Mouse (Mus musculus) midbrain, postnatal 0 days (tissue): ENCODE measurements at regions not wholly inside any gene's neighbourhood (a gene's known extent, or its start where the extent isn't known, plus 50 kb on each side); places are given as distances from the start of the nearest gene placed in this dataset.
A peak's percentile ranks its signal among the peaks of the same experiment; 100 is the strongest.
"Not testable (repeated sequence)": the region's sequence is repeated elsewhere in the genome, so short reads cannot be mapped to it uniquely, and the experiment has no call there.

Source experiments
- ATAC-seq: fragments of 200-750 bp; cut with Nextera tagmentation; 2 replicates; pipeline ENCODE4 v1.8.0; 2017; ENCODE audit warnings: moderate number of reproducible peaks, mild to moderate bottlenecking, moderate TSS enrichment, moderate library complexity; ENCODE audit not compliant: low FRiP score
- DNase-seq: peaks from one replicate; pipeline ENCODE4 v3.0.0-alpha.2; 2015; ENCODE audit warnings: low spot score
- H3K27ac ChIP-seq: fragments of 300-500 bp; sonication (generic); 2 replicates; pipeline ENCODE4 v1.5.1; 2014; ENCODE audit warnings: low read depth, mild to moderate bottlenecking, low read length, mixed read lengths
- H3K27me3 ChIP-seq: fragments of 300-500 bp; sonication (generic); 2 replicates; pipeline ENCODE4 v1.6.1; 2014; ENCODE audit warnings: low read length, control low read depth, mixed read lengths; ENCODE audit not compliant: insufficient read depth
- H3K36me3 ChIP-seq: fragments of 300-500 bp; sonication (generic); 2 replicates; pipeline ENCODE4 v1.6.1; 2014; ENCODE audit warnings: low read length, control low read depth, mixed read lengths; ENCODE audit not compliant: insufficient read depth
- H3K4me1 ChIP-seq: fragments of 300-500 bp; sonication (generic); 2 replicates; pipeline ENCODE4 v1.6.1; 2014; ENCODE audit warnings: mild to moderate bottlenecking, control low read depth, antibody characterized with exemption, low read length, mixed read lengths; ENCODE audit not compliant: insufficient read depth
- H3K4me2 ChIP-seq: fragments of 300-500 bp; sonication (generic); 2 replicates; pipeline ENCODE4 v1.6.1; 2014; ENCODE audit warnings: low read depth, mild to moderate bottlenecking, low read length, mixed read lengths; ENCODE audit not compliant: poor library complexity, severe bottlenecking
- H3K4me3 ChIP-seq: fragments of 300-500 bp; sonication (generic); 2 replicates; pipeline ENCODE4 v1.5.1; 2014; ENCODE audit warnings: low read depth, mild to moderate bottlenecking, low read length, moderate library complexity
- H3K9ac ChIP-seq: fragments of 300-500 bp; sonication (generic); replicated peaks from 2 replicates; pipeline ENCODE4 v1.6.1; 2014; ENCODE audit warnings: mild to moderate bottlenecking, low read length, moderate library complexity, mixed read lengths; ENCODE audit not compliant: poor library complexity, severe bottlenecking
- H3K9me3 ChIP-seq: fragments of 300-500 bp; sonication (generic); 2 replicates; pipeline ENCODE4 v1.6.1; 2016; ENCODE audit warnings: low read length, control low read depth
- CTCF ChIP-seq: IDR thresholded peaks from 2 replicates; pipeline ENCODE4 v1.5.1; 2016; ENCODE audit warnings: antibody characterized with exemption, mild to moderate bottlenecking
- WGBS: fragments of 180-500 bp; shearing (Covaris S2); extraction: QIAGEN DNeasy Blood & Tissue Kit; methylation state at CpG from one replicate; pipeline ENCODE4 v1.1.7; 2014; 5-methylcytosine and 5-hydroxymethylcytosine counted together

DNA sequence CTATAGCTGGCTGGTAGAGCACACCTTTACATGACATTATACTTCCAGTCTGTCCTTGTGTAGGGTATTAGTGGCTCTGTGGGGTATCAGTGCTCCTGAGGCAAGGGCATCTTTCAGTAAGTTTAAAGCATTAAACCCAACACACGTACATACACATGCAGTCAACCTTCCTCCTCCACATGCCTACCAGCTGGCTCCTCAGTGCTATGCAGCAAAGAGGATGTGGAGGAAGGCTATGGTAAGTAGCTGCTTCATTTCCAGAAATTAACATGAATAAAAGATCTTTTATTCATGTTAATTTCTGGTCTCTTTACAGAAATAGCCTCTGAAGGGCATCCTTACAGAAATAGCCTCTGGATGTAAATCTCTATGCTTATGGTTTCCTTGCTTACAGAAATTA lies 140.1 kb upstream of the Zranb2 start:
- DNase-seq (no peak), ATAC-seq (no peak)
- Histone ChIP-seq H3K27me3 (no peaks in the 10 kb centered on the region), H3K4me3 (no peak overlapping the region), H3K36me3 (no peaks in the 10 kb centered on the region), H3K27ac (no peak overlapping the region), H3K4me1 (no peaks in the 10 kb centered on the region), H3K9ac (no peak overlapping the region), H3K9me3 (no peaks in the 10 kb centered on the region), H3K4me2 (no peak overlapping the region)
- 70% methylated on average over 1 of the region's 1 CpGs for WGBS
- TF ChIP-seq CTCF = no peak

- H3K9me3 ChIP-seq = no peaks in the 10 kb centered on the region
- whole genome bisulfite sequencing = 68% methylated on average over 3 of the region's 3 CpGs
- ATAC-seq = no peak
Measured at GRCm38 (mm10) chr3:157399909-157400308, 134.1 kb upstream of the Zranb2 start.

DNA sequence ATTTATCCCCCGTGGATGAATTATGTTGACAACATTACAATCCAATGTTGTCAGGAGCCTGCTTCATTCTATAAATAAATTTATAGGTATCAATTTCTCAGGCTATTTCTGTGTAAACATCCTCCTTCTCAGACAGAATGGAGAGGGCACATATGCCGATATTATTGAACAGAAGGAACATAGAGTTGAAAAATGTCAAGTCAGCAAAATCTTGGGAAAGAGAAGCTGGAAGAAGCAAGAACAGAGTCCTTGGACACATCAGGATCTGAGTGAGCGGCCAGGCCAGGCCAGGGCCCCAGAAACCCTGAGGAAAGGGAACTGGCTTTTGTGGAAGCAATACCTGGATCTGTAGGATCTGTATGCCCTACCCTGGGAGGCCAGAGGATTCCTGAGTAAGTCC lies 129.9 kb upstream of the Zranb2 start:
- H3K9ac ChIP-seq = no peak overlapping the region
- no peak for DNase-seq
- ATAC-seq = no peak

More at GRCm38 (mm10) chr3:157399909-157400308, 134.1 kb upstream of the Zranb2 start:
- Histone ChIP-seq H3K27me3 (no peaks in the 10 kb centered on the region), H3K4me3 (no peak overlapping the region), H3K36me3 (no peaks in the 10 kb centered on the region), H3K4me2 (no peak overlapping the region), H3K27ac (no peak overlapping the region), H3K4me1 (no peaks in the 10 kb centered on the region), H3K9ac (no peak overlapping the region)
- DNase-seq = no peak
- no peak for TF ChIP-seq CTCF

GRCm38 (mm10) chr3:157423447-157423846 lies 110.5 kb upstream of the Zranb2 start:
- DNase-seq, ATAC-seq, H3K9me3 ChIP-seq, H3K27ac ChIP-seq, H3K4me3 ChIP-seq, H3K4me2 ChIP-seq, H3K9ac ChIP-seq, H3K27me3 ChIP-seq, H3K4me1 ChIP-seq, H3K36me3 ChIP-seq: not testable (repeated sequence)
- WGBS = 45% methylated on average over 1 of the region's 1 CpGs

More for the DNA sequence above, 129.9 kb upstream of the Zranb2 start:
- WGBS = 92% methylated on average over 3 of the region's 3 CpGs
- no peak for TF ChIP-seq CTCF
- Histone ChIP-seq H3K36me3 (no peaks in the 10 kb centered on the region), H3K27ac (no peak overlapping the region), H3K9me3 (no peaks in the 10 kb centered on the region), H3K4me2 (no peak overlapping the region), H3K27me3 (no peaks in the 10 kb centered on the region), H3K4me1 (no peaks in the 10 kb centered on the region), H3K4me3 (no peak overlapping the region)

DNA sequence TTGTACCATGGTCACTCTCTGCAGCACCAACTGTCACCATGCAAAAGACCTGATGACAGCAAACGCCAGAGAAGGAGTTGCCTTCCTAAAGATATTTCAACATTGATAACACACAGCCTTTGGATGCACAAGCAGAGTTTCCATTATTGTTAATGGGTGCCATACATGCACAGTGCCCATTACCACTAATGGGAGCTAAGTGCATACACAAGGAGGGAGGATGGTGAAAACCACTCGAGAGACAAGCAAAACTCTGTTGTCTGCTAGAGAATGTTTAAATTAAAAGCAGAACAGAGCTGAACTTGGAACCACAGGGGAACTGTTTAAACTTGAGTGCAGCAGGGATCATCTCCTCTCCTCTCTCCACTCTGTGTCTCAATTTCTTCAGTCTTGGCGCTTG lies 107.2 kb upstream of the Zranb2 start:
- WGBS = 87% methylated on average over 3 of the region's 3 CpGs
- DNase-seq (no peak), ATAC-seq (no peak)
- Histone ChIP-seq H3K27me3 (no peaks in the 10 kb centered on the region), H3K36me3 (no peaks in the 10 kb centered on the region), H3K4me3 (no peak overlapping the region), H3K4me1 (no peaks in the 10 kb centered on the region), H3K9ac (no peak overlapping the region), H3K4me2 (no peak overlapping the region), H3K27ac (no peak overlapping the region), H3K9me3 (no peaks in the 10 kb centered on the region)
- no peak for TF ChIP-seq CTCF

DNA sequence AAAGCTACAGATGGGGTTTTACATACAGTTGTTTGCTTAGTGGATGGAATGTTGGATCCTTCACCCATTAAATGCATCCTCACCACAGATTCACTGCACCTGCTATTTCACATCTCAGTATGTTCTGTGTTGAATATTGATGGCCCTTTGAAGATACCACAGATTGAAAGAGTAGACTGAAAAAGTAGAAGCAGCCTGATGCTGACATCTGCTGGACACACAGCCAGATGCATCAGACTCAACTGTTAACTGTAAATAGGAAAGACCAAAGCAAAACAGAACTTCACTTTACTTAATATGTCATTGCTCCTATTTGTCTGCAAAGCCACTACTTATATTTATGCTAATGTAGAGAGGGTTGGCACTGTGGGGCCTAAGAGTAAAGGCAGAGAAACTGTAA lies 84.2 kb upstream of the Zranb2 start:
- DNase-seq = peak; percentile 85
- H3K4me1 ChIP-seq = no peaks in the 10 kb centered on the region
- no peaks in the 10 kb centered on the region for H3K27me3 ChIP-seq
- peak; percentile 97 for TF ChIP-seq CTCF
- ATAC-seq = no peak; the same call in 1 of the 2 replicates
- H3K9ac ChIP-seq = no peak overlapping the region
- no peak overlapping the region for H3K27ac ChIP-seq
- no peaks in the 10 kb centered on the region for H3K9me3 ChIP-seq
- no peak overlapping the region for H3K4me2 ChIP-seq
- no peak overlapping the region for H3K4me3 ChIP-seq
- H3K36me3 ChIP-seq = no peaks in the 10 kb centered on the region
